Mouse (Mus musculus): ENCODE data around the gene Ssu72.
"Not testable (repeated sequence)": the region's sequence is repeated elsewhere in the genome, so short reads cannot be mapped to it uniquely, and the experiment has no call there.

The Ssu72 gene

GRCm38 (mm10) chr4:155700425-155700824 is 4.2 kb upstream of the Ssu72 start:
- no peak for DNase-seq (ENCODE audit: low spot score)

- no peak for DNase-seq (ENCODE audit: low spot score)
Measured at GRCm38 (mm10) chr4:155703425-155703929, 1.1 kb upstream of the Ssu72 start.

- no peak for DNase-seq (ENCODE audit: low spot score)
Measured at GRCm38 (mm10) chr4:155705592-155705929, 961 bp downstream of the Ssu72 start.

- no peak for DNase-seq (ENCODE audit: low spot score)
Measured at GRCm38 (mm10) chr4:155708582-155708981, 4.0 kb downstream of the Ssu72 start.

GRCm38 (mm10) chr4:155708988-155709387 is 4.4 kb downstream of the Ssu72 start:
- DNase-seq (ENCODE audit: low spot score) = no peak

- DNase-seq (ENCODE audit: low spot score) = no peak
Measured at GRCm38 (mm10) chr4:155710521-155711252, 6.1 kb downstream of the Ssu72 start.

GRCm38 (mm10) chr4:155721668-155722083 is 17.1 kb downstream of the Ssu72 start:
- DNase-seq (ENCODE audit: low spot score) = no peak

- DNase-seq (ENCODE audit: low spot score) = no peak
Measured at GRCm38 (mm10) chr4:155727993-155728392, 23.4 kb downstream of the Ssu72 start.

- DNase-seq (ENCODE audit: low spot score) = no peak
Measured at GRCm38 (mm10) chr4:155733267-155733666, 28.7 kb downstream of the Ssu72 start.

- peak; percentile 74 for DNase-seq (ENCODE audit: low spot score)
Measured at GRCm38 (mm10) chr4:155734350-155734941, 29.8 kb downstream of the Ssu72 start, which contains the start of gene Tmem240. Gene Tmem240 (plus strand): TSS chr4:155734800.

GRCm38 (mm10) chr4:155734951-155735702 is 30.5 kb downstream of the Ssu72 start:
- peak; percentile 24 for DNase-seq (ENCODE audit: low spot score)

GRCm38 (mm10) chr4:155735788-155736187 is 31.2 kb downstream of the Ssu72 start:
- DNase-seq (ENCODE audit: low spot score) = no peak

GRCm38 (mm10) chr4:155736421-155736820 is 31.8 kb downstream of the Ssu72 start:
- DNase-seq (ENCODE audit: low spot score) = no peak

GRCm38 (mm10) chr4:155738262-155738661 is 33.7 kb downstream of the Ssu72 start:
- DNase-seq (ENCODE audit: low spot score) = no peak

GRCm38 (mm10) chr4:155739152-155739551 is 34.6 kb downstream of the Ssu72 start:
- no peak for DNase-seq (ENCODE audit: low spot score)

- no peak for DNase-seq (ENCODE audit: low spot score)
Measured at GRCm38 (mm10) chr4:155739741-155740636, 35.4 kb downstream of the Ssu72 start.

GRCm38 (mm10) chr4:155740681-155741080 is 36.1 kb downstream of the Ssu72 start:
- DNase-seq (ENCODE audit: low spot score) = not testable (repeated sequence)

- no peak for DNase-seq (ENCODE audit: low spot score)
Measured at GRCm38 (mm10) chr4:155742684-155743083, 38.1 kb downstream of the Ssu72 start.

- no peak for DNase-seq (ENCODE audit: low spot score)
Measured at GRCm38 (mm10) chr4:155744474-155744873, 39.9 kb downstream of the Ssu72 start.

- DNase-seq (ENCODE audit: low spot score) = no peak
Measured at GRCm38 (mm10) chr4:155745136-155745535, 40.5 kb downstream of the Ssu72 start.

- DNase-seq (ENCODE audit: low spot score) = no peak
Measured at GRCm38 (mm10) chr4:155746036-155746548, 41.5 kb downstream of the Ssu72 start.
